Mouse (Mus musculus) hindbrain, postnatal 0 days (tissue): ENCODE data around the gene Cbwd1. TPM values are rescaled to one million over a fixed set of nuclear protein-coding genes. Genes with fewer than 3 reads are reported as not detected.

Experiments
- ATAC-seq: fragments of 200-750 bp; cut with Nextera tagmentation; 2 replicates; pipeline ENCODE4 v1.8.0; 2017; ENCODE audit warnings: mild to moderate bottlenecking, moderate TSS enrichment, moderate library complexity
- DNase-seq: peaks from one replicate; pipeline ENCODE4 v3.0.0-alpha.2; 2015; ENCODE audit warnings: low spot score
- H3K27ac ChIP-seq: fragments of 300-500 bp; sonication (generic); 2 replicates; pipeline ENCODE4 v1.5.1; 2014; ENCODE audit warnings: mild to moderate bottlenecking
- H3K27me3 ChIP-seq: fragments of 300-500 bp; sonication (generic); 2 replicates; pipeline ENCODE4 v1.6.1; 2014; ENCODE audit warnings: low read length, mixed read lengths; ENCODE audit not compliant: insufficient read depth
- H3K36me3 ChIP-seq: fragments of 300-500 bp; sonication (generic); 2 replicates; pipeline ENCODE4 v1.6.1; 2014; ENCODE audit warnings: low read length, mixed read lengths; ENCODE audit not compliant: insufficient read depth
- H3K4me1 ChIP-seq: fragments of 300-500 bp; sonication (generic); 2 replicates; pipeline ENCODE4 v1.6.1; 2014; ENCODE audit warnings: antibody characterized with exemption, low read length, mixed read lengths; ENCODE audit not compliant: insufficient read depth
- H3K4me2 ChIP-seq: fragments of 300-500 bp; sonication (generic); 2 replicates; pipeline ENCODE4 v1.6.1; 2014; ENCODE audit warnings: low read depth, mild to moderate bottlenecking, low read length, moderate library complexity, mixed read lengths
- H3K4me3 ChIP-seq: fragments of 300-500 bp; sonication (generic); 2 replicates; pipeline ENCODE4 v1.5.1; 2014; ENCODE audit warnings: low read length
- H3K9ac ChIP-seq: fragments of 300-500 bp; sonication (generic); replicated peaks from 2 replicates; pipeline ENCODE4 v1.6.1; 2014; ENCODE audit warnings: mild to moderate bottlenecking, low read length, moderate library complexity, mixed read lengths
- H3K9me3 ChIP-seq: fragments of 300-500 bp; sonication (generic); 2 replicates; pipeline ENCODE4 v1.6.1; 2016; ENCODE audit warnings: low read length, mixed read lengths
- CTCF ChIP-seq: IDR thresholded peaks from 2 replicates; pipeline ENCODE4 v1.5.1; 2016; ENCODE audit warnings: antibody characterized with exemption, control low read depth, low read depth
- WGBS: fragments of 180-500 bp; shearing (Covaris S2); extraction: QIAGEN DNeasy Blood & Tissue Kit; methylation state at CpG from one replicate; pipeline ENCODE4 v1.1.7; 2014; 5-methylcytosine and 5-hydroxymethylcytosine counted together
- polyA plus RNA-seq: library from polyadenylated mRNA; unstranded; fragments of >200 nt; fragmentation: Nextera tagmentation; extraction: Ambion mirVana; gene quantifications from 2 replicates; pipeline ENCODE4 v1.2.1, GENCODE M21; 2015
- total RNA-seq: library from RNA; depleted of rRNA; stranded (reverse); fragments of >200 nt; gene quantifications from 2 replicates; pipeline ENCODE4 v1.2.3, GENCODE M21; 2014

Cbwd1 gene
- total and polyA plus RNA-seq, 2 experiments from 2014 or later: 8.3 to 12.8 TPM

GRCm38 (mm10) chr19:24978852-24979842 lies 17.7 kb upstream of the Cbwd1 start:
- Histone ChIP-seq H3K4me1 (no peaks in the 10 kb centered on the region), H3K9me3 (no peaks in the 10 kb centered on the region), H3K36me3 (no peaks in the 10 kb centered on the region), H3K27ac (no peak overlapping the region), H3K4me3 (no peak overlapping the region), H3K4me2 (no peak overlapping the region), H3K27me3 (no peaks in the 10 kb centered on the region), H3K9ac (no peak overlapping the region)
- no peak for DNase-seq
- ATAC-seq: no peak
- TF ChIP-seq CTCF: no peak
- 89% methylated on average over 10 of the region's 10 CpGs for WGBS

- ATAC-seq: no peak
- H3K4me2 ChIP-seq: no peak overlapping the region
- TF ChIP-seq CTCF: no peak
- no peaks in the 10 kb centered on the region for H3K36me3 ChIP-seq
- WGBS: 74% methylated on average over 11 of the region's 11 CpGs
- no peaks in the 10 kb centered on the region for H3K9me3 ChIP-seq
- DNase-seq: no peak
- H3K27ac ChIP-seq: no peak overlapping the region
- no peak overlapping the region for H3K4me3 ChIP-seq
- no peak overlapping the region for H3K9ac ChIP-seq
- no peaks in the 10 kb centered on the region for H3K4me1 ChIP-seq
- H3K27me3 ChIP-seq: no peaks in the 10 kb centered on the region
Observed at GRCm38 (mm10) chr19:24977991-24978390, 16.6 kb upstream of the Cbwd1 start.

GRCm38 (mm10) chr19:24972701-24973390 lies 11.4 kb upstream of the Cbwd1 start:
- H3K27me3 ChIP-seq: no peaks in the 10 kb centered on the region

GRCm38 (mm10) chr19:24971307-24971706 lies 9.9 kb upstream of the Cbwd1 start:
- Histone ChIP-seq H3K4me3 (no peak overlapping the region), H3K4me1 (no peaks in the 10 kb centered on the region), H3K9me3 (no peaks in the 10 kb centered on the region), H3K27ac (no peak overlapping the region), H3K27me3 (no peaks in the 10 kb centered on the region), H3K9ac (no peak overlapping the region), H3K36me3 (no peaks in the 10 kb centered on the region), H3K4me2 (no peak overlapping the region)
- no peak for DNase-seq
- WGBS: 88% methylated on average over 7 of the region's 7 CpGs
- TF ChIP-seq CTCF: no peak
- ATAC-seq: no peak

More at GRCm38 (mm10) chr19:24972701-24973390, 11.4 kb upstream of the Cbwd1 start:
- Histone ChIP-seq H3K9me3 (no peaks in the 10 kb centered on the region), H3K4me1 (no peaks in the 10 kb centered on the region), H3K27ac (no peak overlapping the region), H3K4me3 (no peak overlapping the region), H3K4me2 (no peak overlapping the region), H3K36me3 (no peaks in the 10 kb centered on the region), H3K9ac (no peak overlapping the region)
- DNase-seq: no peak
- 84% methylated on average over 3 of the region's 3 CpGs for WGBS
- ATAC-seq: no peak
- TF ChIP-seq CTCF: no peak

GRCm38 (mm10) chr19:24966941-24967340 lies 5.5 kb upstream of the Cbwd1 start:
- no peak for ATAC-seq
- no peak overlapping the region for H3K27ac ChIP-seq
- DNase-seq: no peak
- 87% methylated on average over 2 of the region's 2 CpGs for WGBS
- H3K9me3 ChIP-seq: no peaks in the 10 kb centered on the region
- no peaks in the 10 kb centered on the region for H3K36me3 ChIP-seq
- H3K27me3 ChIP-seq: no peaks in the 10 kb centered on the region
- H3K4me2 ChIP-seq: no peak overlapping the region
- H3K4me3 ChIP-seq: no peak overlapping the region
- no peak for TF ChIP-seq CTCF
- H3K4me1 ChIP-seq: no peaks in the 10 kb centered on the region
- no peak overlapping the region for H3K9ac ChIP-seq

GRCm38 (mm10) chr19:24966203-24966602 lies 4.8 kb upstream of the Cbwd1 start:
- 80% methylated on average over 2 of the region's 2 CpGs for WGBS
- TF ChIP-seq CTCF: no peak
- no peak overlapping the region for H3K4me3 ChIP-seq
- H3K36me3 ChIP-seq: no peaks in the 10 kb centered on the region
- no peak for ATAC-seq
- H3K4me2 ChIP-seq: no peak overlapping the region
- H3K9me3 ChIP-seq: no peaks in the 10 kb centered on the region
- no peak for DNase-seq
- no peaks in the 10 kb centered on the region for H3K27me3 ChIP-seq
- no peak overlapping the region for H3K9ac ChIP-seq
- no peaks in the 10 kb centered on the region for H3K4me1 ChIP-seq
- no peak overlapping the region for H3K27ac ChIP-seq
